Mouse (Mus musculus) heart, adult 9 months (tissue): ENCODE results near the gene Ldlr.
"Not testable (repeated sequence)": the region's sequence is repeated elsewhere in the genome, so short reads cannot be mapped to it uniquely, and the experiment has no call there.

Source experiments
- DNase-seq, 2 experiments: peaks; one replicate each; pipeline ENCODE4 v3.0.0; 2022; ENCODE audit warnings: low spot score in 2 of 2

The Ldlr gene

DNA sequence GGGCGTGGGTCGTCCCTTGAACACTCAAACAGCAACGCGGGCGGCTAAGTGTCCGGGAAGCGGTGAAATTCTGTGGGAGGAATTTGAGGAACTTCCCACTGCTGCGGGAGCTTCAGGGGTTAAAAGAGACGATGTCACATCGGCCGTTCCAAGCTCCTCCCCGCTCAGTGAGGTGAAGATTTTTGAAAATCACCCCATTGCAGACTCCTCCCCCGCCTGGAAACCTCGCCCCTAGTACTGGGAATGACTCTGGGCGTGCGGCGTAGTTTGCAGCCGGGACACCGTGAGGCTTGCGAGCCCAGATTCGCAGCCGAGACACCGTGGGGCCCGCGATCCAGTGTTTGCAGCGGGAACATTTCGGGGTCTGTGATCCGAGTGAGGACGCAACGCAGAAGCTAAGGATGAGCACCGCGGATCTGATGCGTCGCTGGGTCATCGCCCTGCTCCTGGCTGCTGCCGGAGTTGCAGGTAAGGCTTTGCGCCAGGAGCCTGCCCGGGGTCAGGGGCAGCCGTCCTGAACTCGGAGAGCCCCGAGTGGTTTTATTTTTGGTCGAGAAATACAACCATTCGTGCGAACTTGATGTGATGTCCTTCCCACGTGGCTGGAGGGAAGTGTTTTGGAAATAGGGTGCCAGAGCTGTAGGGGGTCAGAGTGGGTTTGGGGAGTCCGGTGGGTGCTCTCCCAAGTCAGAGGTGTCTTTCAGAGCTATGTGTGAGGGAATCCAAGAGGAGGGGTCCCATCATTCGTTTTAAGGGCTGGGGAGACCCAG lies at the start of gene Ldlr:
Gene Ldlr (plus strand): TSS at position 107 of the 770 bp plus-strand sequence.
- peak; percentile 82 to 83 for DNase-seq

DNA sequence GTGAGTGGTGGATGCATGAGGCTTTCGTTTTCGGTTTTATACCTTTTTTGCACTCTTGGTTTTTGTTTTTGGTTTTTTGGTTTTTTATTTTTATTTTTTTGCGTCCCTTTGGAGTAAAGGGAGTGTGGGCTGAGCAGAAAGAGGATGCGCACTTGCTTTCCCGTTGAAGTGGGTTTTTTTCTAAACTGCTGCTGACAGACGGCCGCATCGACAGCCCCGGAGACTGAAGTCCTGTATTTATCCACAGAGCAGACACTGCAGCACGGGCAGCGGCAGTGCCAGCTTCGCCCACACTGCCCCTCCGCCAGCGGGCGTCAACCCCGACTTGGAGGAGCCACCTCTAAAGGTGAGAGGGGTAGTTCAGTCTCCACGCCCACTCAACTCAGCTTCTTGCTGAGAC lies 45.6 kb upstream of the Ldlr start:
- no peak for DNase-seq

DNA sequence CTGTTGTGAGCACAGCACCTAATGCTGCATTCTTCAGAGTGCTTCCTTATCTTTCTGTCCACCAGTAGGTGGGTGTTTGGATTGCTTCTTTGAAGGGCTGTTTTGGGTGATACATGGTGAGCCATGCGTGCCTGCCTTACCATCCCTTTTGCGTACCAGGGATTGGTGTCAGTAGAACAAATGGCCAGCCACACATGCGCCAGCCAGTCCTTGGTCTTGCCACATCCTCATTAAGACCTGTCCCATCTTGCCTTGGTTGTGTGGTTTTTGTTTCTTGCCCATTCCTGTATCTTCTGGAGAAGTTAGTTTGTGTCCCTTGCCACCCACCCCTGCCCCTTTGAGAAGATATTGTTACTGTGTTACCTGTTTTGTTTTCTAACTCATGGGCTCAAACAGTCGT lies 42.8 kb upstream of the Ldlr start:
- no peak for DNase-seq

DNA sequence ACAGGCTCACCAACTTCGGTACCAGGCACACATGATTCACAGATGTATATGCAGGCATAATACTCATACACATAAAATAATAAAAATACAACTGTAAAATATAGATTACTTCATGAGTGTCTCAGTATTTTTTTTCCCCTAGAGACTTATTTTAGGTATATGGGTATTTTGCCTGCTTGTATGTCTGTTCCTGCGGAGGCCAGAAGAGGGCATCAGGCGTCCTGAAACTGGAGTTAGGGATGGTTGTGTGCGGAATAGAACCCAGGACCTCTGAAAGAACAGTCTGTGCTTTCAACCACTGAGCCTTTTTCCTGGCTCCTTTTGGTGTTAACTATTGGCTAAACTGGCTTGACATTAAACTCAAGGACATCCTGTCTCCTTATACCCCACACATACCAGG lies 40.5 kb upstream of the Ldlr start:
- DNase-seq: no peak

DNA sequence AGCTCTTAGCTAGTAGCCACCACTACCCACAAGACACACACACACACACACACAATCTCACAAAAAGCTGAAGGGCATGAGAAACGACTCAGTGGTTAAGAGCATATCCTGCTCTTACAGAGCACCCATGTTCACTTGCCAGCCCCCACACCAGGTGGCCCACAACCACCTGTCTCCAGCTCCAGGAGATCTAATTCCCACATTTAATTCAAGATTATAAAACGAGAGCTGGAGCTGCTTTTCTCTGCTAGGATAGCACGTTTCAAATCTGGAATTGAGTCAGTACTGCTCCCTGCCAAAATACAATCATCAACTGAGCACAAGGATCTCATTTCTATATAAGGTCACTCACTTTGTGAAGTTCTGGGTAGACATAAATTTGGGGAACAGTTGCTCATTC lies 39.4 kb upstream of the Ldlr start:
- no peak for DNase-seq

DNA sequence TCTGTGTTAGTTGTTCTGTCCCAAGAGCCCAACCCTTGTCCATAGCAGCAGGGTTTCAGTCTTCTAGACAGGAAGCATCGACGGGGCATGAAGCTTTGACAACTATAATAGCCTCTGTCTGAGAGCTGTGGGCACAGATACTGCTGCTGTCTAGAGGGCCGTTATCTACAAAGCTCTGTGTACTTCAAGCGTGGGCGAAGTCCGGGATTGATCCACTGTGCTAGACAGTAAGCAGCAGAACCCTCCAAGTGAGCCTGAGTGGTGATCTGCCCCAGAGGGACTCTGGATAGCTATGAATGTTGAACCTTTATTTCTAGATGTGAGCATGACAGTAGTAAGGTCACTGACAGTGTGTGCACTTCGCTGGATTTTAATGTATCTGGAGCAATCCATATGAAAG lies 34.7 kb upstream of the Ldlr start:
- DNase-seq: no peak

DNA sequence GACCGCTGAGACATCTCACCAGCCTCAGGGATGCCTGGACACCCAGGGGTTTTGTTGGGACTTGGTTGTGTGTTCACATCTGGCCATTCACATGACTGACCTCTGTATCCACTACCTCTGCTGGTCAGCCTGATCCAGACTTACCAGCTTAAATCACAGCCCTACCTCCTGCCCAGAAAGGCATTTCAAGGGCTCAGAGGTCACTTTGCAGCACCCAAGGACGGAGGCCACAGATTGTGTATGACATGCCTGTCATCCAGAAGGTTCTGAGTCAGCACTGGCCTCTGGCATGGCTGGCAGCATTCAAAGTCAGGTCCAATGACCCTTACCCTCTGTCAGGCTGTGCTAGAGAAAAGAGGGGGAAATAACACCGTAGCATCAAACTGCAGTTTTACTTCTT lies 33.3 kb upstream of the Ldlr start:
- no peak for DNase-seq

DNA sequence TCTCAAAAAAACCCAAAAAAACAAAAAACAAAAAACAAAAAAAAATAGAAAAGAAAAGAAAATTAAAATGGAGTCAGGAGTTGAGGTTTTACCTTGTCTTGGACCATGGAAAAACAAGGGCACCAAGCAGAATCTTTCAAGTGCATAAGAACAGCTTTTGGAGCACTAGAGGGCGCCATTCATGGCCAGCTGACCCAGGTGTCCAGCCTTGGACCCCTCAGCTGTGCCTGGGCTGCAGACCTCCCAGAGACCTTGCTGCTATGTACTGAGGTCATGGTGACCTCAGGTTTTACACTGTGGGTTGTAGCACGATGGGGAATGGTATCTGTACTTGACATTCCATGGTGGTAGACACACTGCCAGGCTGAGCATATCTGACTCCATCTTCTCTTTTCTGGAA lies 31.4 kb upstream of the Ldlr start:
- no peak for DNase-seq

DNA sequence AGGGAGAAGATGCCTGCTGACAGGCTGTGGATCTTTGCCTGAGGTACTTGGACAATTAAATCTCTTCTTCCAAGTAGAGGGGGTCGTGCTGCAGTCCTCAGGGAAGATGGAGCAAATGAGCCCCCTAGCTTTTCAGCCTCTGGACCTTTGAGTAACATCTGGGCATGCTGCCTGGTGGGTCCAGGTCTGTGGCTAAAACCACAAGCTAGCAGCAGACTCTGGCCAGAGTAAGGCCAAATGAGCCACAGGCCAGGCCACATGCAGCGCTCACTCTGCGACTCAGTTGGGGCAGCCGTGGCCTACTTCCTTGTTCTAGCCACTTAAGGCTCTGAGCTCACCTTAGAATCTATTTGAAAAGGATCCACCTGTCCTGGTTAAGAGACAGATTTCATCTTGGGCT lies 30.8 kb upstream of the Ldlr start:
- no peak for DNase-seq

DNA sequence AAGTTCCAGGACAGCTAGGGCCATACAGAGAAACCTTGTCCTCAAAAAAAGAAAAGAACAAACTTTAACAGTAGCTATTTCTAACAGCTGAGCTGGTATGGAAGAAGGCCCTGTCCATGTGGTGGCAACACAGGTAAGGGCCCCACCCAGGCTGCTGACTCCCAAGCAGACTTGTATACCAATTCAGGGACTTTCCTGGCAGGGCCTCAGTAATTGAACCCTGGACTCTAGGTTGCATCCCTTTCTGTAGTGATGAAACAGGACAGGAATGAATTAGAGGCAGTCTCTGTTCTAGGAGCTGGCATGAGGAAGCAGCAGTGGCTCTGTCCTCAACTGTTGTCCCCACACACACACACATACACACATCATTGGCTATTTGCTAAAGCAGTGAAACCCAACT lies 29.2 kb upstream of the Ldlr start:
- no peak for DNase-seq

DNA sequence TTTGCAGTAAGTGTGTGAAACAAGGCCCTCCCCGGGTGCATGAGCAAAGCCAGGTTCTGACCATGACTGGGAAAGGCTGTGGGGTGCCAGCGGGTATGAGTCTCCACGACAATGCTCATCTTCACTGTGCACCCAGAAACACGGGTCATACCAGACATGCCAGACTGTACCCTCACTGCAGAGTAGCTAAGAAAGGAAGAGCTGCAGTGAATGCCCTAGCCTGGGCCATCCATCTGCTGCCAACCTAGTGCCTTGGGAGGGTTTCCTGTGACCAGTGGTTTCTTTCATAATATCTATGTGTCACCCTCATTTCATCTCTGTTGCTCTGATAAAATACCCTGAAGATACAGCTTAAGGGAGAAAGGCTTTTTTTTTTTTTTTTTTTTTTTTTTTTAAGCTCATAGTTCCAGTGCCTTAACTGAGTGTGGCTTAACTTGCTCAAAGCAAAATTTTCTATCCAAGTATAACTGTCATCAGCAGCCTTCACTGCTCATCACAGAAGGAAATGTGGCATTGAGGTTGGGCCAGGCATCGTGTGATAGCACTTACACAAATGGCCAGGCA lies 28.0 kb upstream of the Ldlr start:
- DNase-seq: no peak

DNA sequence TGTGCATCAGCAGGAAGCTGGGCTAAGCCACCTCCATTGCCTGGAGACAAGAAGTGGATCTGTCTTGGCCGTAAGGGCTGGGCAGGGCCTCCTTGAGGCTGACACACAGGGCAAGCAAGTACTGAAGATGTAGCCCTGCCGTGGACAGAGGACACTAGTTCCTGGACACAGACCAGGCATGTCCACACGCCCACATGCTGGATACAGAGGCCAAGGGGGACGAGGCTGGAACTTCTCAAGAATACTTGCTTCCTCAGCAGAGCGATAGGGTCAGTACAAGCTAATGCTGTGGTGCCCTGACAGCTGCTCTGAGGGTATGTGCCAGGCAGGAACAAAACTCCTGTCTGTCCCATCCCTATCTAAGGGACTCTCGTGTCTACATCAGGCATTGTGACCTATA lies 26.2 kb upstream of the Ldlr start:
- no peak for DNase-seq

DNA sequence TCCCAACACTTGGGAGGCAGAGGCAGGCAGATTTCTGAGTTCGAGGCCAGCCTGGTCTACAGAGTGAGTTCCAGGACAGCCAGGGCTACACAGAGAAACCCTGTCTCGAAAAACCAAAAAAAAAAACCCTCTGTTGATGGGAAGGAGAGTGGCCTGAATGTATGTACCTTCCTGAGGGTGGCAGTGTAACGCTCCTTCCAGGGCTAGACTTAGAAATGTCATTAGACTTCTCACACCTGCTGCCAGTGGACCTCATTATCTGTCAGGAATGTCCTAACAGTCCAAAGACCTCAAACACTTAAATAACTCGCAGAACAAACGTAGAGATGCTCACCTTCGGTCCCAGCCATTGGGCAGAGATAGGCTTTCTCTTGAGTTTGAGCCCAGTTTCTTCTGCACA lies 24.0 kb upstream of the Ldlr start:
- not testable (repeated sequence) for DNase-seq

DNA sequence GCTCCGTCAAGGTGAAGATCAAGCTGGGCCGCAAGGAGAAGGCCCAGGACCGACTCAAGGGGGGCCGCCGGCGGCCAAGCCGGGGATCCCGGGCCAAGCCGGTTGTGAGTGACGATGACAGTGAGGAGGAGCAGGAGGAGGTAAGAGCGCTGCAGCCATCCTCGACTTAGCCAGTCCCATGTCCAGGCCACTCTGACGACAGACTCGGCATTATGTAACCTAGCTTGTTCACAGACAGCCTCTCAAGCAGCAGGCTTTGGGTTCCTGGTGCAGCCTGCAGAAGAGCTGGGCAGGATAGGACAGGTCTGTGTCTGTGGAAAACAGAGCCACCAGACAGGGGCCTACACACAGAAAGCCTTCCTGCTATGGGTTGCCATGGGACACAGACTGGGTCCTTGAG lies 22.2 kb upstream of the Ldlr start:
- no peak for DNase-seq

DNA sequence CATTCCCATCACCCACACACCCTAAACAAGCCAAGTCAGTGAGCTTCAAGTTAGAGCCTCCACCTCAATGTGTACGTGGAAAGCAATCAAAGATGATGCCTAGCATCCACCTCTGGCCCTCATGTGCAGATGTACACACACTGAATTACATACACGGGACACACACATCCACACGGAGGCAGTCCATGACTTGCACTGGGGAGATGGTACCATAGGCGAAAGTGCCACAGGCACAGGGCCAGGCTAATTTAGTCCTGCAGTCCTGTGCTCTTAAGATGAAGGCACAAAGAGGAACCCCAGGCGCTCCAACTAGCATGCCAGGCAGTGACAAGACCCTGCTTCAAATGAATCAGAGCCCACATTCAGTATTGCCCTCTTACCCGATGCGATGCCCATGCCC lies 19.8 kb upstream of the Ldlr start:
- DNase-seq: no peak

DNA sequence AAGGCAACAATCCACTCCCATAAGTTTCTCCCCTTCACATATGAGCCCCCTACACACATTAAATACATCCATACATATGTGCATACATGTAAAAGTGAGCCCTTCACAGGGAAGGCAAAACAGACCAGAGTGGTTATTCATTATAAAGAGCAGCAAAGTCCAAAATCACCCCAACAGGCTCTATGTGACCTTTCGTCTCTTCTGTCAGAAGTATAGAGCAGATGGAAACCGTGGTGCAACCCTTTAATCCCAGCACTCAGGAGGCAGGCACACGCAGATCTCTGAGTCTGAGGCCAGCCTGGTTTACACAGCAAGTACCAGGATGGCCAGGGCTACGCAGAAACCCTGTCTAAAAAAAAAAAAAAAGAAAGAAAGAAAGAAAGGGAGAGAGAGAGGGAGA lies 17.2 kb upstream of the Ldlr start:
- DNase-seq: no peak

DNA sequence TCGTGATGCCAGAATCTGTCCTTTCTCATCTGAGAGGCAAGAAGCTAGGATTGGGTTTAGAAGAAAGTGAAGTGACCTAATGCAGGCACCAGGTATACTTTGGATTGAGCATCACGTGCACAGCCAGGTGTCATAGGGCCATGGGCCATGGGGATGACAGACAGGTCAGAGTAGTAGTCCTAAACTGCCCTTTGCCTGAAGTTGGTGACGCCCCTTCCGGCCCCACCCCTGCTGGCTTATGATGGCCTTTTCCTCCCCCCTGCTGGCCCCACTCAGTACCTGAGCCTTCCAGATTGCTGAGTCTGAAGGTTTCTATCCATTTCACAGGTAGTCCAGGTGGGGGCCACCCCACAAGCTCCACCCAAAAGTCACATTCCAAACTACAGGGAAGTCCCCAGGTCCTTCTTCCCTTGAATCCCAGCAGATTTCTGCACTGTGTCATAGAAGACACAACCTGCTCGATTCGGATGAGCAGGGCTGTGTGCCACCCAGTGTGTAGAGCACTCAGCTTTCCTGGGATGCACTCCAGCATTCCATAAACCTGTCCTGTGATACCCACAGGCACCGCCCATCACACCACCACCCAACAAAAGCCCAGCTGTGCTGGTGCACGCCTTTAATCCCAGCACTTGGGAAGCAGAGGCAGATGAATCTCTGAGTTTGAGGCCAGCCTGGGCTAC lies 16.6 kb upstream of the Ldlr start:
- no peak for DNase-seq

DNA sequence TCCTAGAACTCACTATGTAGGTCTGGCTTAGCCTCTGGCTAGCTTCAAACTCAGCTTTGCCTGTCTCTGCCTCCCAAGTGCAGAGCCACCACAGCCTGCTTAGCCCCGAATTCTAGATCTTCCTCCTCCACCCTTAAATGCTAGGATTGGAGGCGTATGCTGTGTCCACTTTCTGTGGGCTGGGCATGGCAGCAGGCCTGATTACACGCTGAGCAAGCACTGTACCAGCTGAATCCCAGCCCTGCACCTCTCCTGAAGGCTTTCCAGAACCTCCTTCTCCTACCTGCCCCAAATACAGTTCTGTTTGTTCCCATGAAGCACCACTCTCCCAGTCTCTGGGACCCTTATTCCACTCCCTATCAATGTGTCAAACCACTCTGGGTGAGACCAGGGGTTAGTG lies 13.9 kb upstream of the Ldlr start:
- no peak for DNase-seq

DNA sequence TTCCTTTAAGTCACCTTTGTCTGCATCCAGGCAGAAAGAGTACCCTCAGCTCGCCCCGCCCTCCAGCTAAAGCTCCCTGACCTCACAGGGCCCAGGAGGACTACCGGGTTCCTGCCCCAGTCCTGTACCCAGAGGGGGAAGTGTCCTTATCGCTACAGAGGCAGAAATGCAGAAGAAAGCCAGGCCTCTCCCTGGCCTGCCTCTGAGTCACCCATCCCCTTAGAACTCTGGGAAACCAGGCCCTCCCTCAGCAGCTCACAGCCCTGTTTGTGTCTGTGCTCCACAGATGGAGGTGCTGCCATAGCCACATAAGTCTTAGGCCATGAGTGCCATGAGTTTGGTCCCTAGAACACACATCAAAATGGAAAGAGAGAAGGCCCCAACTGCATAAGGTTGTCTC lies 8.0 kb upstream of the Ldlr start:
- DNase-seq: peak; percentile 45 to 49

DNA sequence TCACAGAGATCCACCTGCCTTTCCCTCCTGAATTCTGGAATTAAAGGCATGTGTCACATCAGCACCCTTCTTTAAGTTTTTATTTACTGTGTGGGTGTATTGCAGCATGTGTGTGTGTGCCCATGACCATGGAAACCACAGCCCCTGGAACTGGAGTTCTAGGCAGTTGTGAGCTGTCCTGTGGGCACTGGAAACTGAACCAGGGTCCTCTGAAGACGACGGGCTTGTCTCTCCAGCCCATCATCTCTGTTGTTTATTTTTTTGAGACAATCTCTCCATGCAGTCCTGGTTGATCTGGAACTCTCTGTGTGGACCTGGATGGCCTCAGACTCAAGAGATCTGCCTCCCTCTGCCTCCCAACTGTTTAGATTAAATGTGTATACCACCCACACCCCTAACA lies 6.3 kb upstream of the Ldlr start:
- DNase-seq: no peak

DNA sequence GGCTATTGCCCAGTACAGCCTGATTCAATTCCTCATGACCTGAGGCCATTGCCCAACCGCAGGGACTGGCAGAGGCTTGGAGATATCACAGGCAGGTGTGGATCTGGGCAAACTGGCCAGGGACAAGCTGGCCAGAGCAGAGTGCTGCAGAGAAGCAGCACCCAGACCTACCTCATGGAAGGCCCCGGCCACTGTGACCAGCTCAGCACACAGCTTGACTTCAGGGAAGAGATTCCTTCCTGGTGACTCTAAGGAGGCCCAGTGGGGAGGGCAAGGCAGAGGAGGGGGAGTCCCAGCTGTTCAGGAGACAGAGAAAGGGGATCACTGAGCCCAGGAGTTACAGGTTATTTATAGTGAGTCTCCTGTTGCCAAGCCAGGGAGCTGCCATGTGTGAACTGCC lies 2.2 kb upstream of the Ldlr start:
- DNase-seq: peak; percentile 28 to 29

DNA sequence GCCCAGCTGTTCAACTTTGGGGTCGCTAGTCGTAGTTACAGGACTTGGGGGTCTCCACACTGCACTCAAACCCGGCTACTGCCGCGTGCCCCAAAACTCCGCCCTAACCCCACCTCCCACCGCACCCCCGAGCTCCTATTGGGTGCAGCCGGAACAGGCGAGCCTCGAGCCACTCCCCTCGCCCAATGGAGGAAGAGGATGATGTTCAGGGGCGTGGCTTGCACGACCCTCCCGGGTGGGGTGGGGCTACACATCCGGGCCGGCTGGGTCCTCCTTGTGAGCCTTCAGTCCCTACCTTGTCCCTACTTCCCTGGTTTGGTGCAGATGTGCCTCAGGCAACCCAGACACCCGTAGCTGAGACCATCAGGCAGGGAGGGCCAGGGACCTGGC lies 859 bp downstream of the Ldlr start:
- peak; percentile 88 to 89 for DNase-seq
